Mouse (Mus musculus) urinary bladder, postnatal 4 days (tissue): ENCODE results near the gene Cpped1.

Source experiments
- DNase-seq, 2 experiments: peaks; one replicate each; pipeline ENCODE4 v3.0.0; 2021 to 2022; ENCODE audit warnings: low spot score in 2 of 2

Gene Cpped1

DNA sequence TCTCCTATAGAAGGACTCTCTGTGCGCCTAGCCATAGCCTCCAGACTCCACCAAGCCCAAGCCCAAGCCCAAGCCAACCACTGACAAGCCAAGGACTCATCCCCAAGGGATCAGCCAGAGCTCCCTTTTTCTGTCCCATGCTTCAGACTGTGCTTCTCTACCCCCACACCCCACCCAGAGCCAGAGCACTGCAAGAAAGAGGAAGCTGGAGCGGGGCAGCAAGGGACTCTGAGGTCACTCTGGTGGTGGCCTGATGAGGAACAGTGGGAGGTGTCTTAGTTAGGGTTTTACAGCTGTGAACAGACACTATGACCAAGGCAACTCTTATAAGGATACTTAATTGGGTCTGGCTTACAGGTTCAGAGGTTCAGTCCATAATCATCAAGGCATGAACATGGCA lies 65.8 kb downstream of the Cpped1 start:
- DNase-seq, result no peak

GRCm38 (mm10) chr16:11833474-11833873 lies 75.8 kb downstream of the Cpped1 start:
- no peak for DNase-seq

- no peak for DNase-seq
Measured at GRCm38 (mm10) chr16:11828816-11829215, 80.4 kb downstream of the Cpped1 start.

GRCm38 (mm10) chr16:11824833-11825232 lies 84.4 kb downstream of the Cpped1 start:
- DNase-seq, result no peak

DNA sequence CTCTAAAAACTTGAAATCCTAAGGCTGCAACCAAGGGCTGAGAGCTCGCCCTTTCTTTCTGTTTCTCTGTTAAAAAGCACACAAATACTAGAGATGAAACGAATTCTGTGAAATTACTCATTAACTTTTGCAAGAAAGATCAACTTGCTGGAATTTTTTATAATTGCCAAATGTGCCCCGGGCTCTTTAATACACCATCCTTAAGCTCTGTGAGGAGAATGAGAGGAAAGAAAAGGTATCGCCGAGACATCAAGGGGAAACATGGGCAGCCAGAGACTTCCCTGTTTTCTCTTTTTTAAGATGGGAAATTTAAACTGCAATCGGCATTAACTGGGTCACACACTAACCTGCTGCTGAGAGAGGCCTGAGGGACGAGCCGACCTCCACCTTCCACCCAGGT lies 84.9 kb downstream of the Cpped1 start:
- no peak for DNase-seq

GRCm38 (mm10) chr16:11820791-11821190 lies 88.5 kb downstream of the Cpped1 start:
- no peak for DNase-seq

DNA sequence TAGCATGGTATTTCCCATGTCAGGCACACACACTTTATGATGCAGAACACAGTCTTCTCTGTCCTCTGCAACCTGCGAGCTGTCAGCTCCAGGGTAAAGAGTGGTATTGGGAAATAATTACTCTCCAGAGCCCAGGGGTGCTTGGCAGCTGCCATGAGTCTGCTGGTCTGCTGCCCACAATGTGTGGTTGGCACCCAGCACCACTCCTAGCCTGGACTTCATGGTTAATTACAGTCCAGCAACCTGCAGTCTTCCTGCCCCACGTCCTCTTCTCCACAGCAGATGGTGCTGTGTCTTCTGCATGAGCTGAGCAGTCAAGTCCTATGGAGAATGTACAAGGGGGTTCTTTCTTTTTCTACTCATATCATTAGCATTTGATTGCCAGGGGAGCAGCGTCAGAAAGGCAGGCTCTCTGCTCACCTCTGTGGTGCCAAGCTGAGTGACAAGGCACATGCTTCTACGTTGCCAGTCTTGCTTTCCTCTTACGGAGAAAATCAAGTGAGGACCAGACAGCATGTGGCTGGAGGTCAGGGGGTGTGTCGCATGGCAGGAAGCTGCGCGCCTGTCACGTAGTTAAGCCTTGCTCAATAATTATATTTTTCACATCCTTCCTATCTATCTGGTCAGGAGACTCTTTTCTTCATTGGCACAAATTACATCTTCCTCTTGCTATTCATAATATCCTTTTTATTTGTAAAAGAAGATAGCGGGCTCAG lies 94.2 kb downstream of the Cpped1 start:
- DNase-seq, result no peak

GRCm38 (mm10) chr16:11812119-11812518 lies 97.1 kb downstream of the Cpped1 start:
- no peak for DNase-seq

DNA sequence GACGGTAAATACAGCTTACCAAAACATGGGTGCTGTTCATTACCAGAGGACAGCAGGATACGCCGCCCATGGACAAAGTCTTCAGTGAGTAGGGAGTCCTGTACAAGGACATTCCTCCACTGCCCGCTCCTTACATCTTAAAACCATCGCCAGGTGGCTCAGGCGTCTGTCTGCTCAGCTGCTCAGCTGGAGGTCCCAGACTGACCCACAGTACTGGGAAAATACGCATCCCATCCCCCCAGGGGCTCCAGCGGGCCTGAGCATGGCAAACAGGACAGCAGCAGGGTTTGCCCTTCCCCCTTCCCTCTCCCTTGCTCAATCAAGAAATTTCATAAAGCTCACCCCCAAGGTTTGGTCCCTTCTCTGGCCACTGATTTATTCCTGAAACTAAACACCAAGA lies 99.6 kb downstream of the Cpped1 start:
- no peak for DNase-seq

- no peak for DNase-seq
Measured at GRCm38 (mm10) chr16:11801960-11802539, 107.2 kb downstream of the Cpped1 start.

- no peak for DNase-seq
Measured at GRCm38 (mm10) chr16:11795758-11796460, 113.3 kb downstream of the Cpped1 start.

GRCm38 (mm10) chr16:11794628-11795027 lies 114.6 kb downstream of the Cpped1 start:
- DNase-seq, result no peak

DNA sequence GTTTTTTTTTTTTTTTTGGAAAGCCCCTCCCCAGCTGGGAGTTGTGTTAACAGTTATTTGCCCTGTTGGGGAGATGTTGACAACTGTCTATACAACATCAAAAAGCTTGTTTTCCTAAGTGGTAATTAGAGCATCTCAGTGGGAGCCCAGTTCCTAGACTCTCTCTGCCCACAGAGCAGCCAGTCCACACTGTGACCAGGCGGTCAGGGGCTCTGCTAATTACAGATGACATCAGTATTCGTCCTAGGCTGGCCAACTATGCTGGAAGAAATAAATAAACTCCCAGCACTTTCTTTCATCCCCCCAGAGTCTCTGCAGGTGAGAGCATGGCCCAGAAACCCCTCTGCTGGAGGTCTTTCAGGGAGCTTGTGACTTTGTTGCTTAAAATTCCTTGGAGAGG lies 115.9 kb downstream of the Cpped1 start:
- no peak for DNase-seq

DNA sequence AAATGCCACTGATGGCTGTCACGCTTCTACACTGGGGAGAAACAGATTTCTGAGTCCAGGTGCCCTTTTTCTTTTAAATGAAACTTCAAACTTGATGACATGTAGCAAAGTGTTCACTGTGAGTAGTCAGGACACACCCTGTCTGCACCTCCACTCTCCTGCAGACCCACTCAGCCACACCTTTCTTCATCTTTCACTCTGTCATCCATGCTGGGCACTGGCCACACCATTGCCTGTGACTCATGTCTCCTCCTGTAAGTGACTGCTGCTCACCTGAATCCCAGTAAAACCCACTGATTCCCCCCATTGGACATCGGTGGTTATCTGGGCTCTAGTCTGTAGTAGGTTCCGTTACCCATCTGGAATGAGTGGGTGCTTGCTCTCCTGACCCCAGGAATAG lies 118.8 kb downstream of the Cpped1 start:
- no peak for DNase-seq

- DNase-seq, result no peak
Measured at GRCm38 (mm10) chr16:11785806-11786205, 123.4 kb downstream of the Cpped1 start.

DNA sequence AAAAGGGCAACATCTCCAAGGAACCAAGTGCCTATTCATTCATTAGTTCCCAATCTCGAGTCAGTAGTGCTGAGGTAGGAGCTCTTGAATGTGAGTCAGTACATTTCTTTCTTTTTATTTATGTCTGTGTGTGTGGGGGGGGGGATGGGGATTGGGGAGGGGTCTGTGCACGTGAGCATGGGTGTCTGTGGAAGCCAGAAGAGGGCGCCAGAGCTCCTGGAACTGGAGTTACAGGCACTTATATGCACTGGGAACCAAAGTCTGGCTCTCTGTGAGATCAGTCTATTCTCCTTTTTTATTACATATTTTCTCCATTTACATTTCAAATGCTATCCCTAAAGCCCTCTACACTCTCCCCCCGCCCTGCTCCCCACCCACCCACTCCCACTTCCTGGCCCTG lies 124.9 kb downstream of the Cpped1 start:
- no peak for DNase-seq

DNA sequence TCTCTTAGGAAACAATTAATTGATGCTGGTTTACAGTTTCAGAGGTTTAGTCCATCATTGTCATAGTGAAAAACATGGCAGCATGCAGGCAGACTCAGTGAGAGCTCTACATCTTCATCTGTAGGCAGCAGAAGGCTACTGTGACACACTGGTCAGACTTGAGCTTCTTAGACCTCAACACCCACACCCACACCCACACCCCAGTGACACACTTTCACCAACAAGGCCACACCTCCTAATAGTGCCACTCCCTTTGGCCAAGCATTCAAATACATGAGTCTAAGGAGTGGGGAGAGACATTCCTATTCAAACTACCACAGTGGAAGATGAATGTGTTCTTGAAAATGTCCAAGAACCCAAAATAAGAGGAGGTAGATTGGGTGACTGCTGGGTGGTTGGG lies 125.9 kb downstream of the Cpped1 start:
- DNase-seq, result no peak

GRCm38 (mm10) chr16:11782082-11782481 lies 127.2 kb downstream of the Cpped1 start:
- DNase-seq, result no peak

GRCm38 (mm10) chr16:11778715-11779460 lies 130.4 kb downstream of the Cpped1 start:
- DNase-seq, result no peak

DNA sequence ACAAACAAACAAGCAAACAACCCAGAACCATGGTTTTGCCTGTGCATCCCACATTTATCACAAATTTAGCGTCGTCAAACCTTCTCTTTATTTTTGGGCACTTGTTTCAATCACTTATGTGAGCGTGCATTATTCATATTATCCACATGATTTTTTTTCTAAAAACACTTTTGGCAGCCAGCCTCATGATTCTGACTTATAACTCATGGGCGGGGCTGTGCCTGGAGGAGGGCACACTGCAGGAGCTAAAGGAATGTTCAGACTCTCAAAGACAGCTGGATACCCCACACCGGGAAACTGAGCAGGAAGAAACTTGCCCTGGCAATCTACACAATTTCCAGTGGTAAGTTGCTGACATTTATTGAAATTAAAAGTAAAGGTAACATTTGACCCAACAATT lies 131.1 kb downstream of the Cpped1 start:
- no peak for DNase-seq

DNA sequence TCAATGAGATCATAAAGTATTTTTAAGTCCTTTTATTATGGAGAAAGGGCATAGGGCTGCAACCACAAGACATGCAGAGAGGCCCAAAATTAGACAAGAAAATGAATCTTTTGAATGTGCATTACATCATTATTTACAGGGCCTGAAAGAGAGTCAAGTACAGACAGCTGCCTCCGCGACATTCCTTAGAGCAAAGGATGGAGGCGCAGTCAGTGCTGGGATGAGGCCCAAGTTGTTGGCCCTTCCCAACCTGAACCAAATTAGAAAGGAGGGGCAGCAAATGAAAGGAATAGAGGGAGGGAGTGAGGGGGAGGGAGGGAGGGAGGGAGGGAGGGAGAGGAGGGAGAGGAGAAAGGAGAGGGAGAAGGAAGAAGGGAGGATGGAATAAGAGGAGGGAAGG lies 132.7 kb downstream of the Cpped1 start:
- no peak for DNase-seq

DNA sequence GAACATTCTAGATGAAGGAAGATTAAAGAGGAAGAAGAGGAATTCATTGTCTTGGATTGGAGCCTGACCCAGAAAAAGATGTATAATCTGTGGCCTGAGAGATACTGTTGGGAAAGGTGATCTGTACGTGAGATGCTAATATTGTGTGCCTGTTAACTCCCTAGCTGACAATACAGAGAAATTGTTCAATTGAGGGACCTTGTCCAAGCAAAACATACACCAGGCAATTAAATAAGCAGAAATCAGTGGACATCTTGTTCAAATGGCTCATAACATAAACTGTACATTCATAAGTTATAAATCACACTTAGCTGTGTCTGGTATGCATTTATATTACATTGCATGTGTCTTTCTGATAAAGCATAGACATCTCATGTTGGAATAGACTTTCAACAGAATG lies 134.9 kb downstream of the Cpped1 start:
- no peak for DNase-seq
